Mouse (Mus musculus): Measurements from ENCODE around the gene Gm13277. TPM values are rescaled to one million over a fixed set of nuclear protein-coding genes. Genes with fewer than 3 reads are reported as not detected.

The Gm13277 gene
- not detected for total RNA-seq (2023)

DNA sequence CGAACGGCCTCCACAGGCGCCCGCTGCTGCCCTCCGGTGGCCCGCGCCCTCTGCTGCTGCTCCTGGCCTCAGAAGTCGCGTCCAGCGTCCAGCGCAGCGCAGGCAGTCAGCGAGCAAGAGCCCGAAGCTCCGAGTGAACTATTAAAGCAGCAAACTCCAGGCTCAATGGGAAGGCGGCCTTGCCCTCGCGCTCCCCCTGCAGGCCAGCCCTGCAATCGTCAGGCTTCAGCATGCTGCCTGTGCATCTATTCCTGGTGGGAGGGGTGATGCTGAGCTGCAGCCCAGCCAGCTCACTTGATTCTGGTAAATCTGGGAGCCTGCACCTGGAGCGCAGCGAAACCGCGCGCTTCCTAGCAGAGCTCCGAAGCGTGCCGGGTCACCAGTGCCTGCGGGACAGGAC lies at the start of gene Gm13277:
Gene Gm13277 (plus strand): TSS at position 231 of the 400 bp plus-strand sequence.

DNA sequence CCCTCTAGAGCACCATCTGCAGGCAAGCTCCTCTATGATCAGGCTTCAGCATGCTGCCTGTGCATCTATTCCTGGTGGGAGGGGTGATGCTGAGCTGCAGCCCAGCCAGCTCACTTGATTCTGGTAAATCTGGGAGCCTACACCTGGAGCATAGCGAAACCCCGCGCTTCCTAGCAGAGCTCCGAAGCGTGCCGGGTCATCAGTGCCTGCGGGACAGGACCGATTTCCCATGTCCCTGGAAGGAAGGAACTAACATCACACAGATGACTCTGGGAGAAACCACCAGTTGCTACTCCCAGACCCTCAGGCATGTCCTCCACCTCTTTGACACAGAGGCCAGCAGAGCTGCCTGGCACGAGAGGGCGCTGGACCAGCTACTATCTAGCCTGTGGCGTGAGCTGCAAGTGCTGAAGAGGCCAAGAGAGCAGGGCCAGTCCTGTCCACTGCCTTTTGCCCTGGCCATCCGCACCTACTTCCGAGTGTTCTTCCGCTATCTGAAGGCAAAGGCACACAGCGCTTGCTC lies 33.6 kb upstream of the Gm13277 start, which contains the start of gene Gm13271:
Gene Gm13271 (plus strand): TSS at position 51 of the 523 bp plus-strand sequence.

DNA sequence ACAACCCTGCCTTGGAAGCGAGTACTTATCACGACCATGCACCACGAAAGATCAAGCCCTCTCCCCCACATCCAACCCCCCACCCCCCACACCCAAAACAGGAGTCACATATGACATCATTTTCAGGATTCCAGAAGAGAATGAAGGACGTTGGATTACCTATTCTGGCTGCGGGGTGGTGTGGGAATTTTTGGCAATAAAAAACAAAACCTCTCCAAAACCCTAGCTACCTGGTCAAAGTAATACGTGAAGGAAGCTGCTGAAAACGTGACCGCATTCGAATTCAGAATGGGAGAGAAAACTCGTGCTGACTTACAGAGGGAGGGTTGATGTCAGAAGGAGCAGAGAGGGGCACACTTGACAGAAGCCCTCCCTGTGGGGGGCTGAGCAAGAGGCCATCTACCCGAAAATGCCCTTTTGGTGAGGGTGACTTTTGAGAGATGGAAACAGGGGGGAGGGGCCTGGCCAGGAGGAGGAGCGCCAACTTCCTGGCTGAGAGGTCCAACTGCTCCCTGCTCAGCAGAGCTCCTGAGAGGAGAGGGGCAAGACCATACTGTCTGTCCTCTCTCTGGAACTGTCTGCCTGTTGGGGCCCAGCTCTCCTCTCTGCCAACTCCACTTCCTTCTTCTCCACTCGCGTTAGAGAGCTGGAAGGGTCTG lies 28.7 kb upstream of the Gm13277 start, which contains the start of gene Gm13283:
Gene Gm13283 (plus strand): TSS at position 510 of the 659 bp plus-strand sequence.

DNA sequence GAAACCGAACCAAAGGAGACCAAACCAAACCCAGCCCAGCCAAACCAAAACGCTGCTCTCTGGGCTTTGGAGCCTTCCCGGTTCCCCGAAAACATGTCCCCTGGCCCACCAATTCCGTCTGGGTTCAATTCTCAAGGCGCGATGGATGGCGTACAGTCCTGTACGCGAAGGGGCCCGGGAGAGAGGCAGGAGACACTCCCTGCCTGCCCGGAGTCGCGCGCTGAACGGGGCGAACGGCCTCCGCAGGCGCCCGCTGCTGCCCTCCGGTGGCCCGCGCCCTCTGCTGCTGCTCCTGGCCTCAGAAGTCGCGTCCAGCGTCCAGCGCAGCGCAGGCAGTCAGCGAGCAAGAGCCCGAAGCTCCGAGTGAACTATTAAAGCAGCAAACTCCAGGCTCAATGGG lies 14.9 kb upstream of the Gm13277 start, which contains the start of gene Gm13290:
Gene Gm13290 (plus strand): TSS at position 301 of the 400 bp plus-strand sequence.

DNA sequence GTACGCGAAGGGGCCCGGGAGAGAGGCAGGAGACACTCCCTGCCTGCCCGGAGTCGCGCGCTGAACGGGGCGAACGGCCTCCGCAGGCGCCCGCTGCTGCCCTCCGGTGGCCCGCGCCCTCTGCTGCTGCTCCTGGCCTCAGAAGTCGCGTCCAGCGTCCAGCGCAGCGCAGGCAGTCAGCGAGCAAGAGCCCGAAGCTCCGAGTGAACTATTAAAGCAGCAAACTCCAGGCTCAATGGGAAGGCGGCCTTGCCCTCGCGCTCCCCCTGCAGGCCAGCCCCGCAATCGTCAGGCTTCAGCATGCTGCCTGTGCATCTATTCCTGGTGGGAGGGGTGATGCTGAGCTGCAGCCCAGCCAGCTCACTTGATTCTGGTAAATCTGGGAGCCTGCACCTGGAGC lies 11.8 kb upstream of the Gm13277 start, which contains the start of gene Gm13289:
Gene Gm13289 (plus strand): TSS at position 301 of the 400 bp plus-strand sequence.

DNA sequence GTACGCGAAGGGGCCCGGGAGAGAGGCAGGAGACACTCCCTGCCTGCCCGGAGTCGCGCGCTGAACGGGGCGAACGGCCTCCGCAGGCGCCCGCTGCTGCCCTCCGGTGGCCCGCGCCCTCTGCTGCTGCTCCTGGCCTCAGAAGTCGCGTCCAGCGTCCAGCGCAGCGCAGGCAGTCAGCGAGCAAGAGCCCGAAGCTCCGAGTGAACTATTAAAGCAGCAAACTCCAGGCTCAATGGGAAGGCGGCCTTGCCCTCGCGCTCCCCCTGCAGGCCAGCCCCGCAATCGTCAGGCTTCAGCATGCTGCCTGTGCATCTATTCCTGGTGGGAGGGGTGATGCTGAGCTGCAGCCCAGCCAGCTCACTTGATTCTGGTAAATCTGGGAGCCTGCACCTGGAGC lies 8.9 kb upstream of the Gm13277 start, which contains the start of gene Gm13272:
Gene Gm13272 (plus strand): TSS at position 301 of the 400 bp plus-strand sequence.

DNA sequence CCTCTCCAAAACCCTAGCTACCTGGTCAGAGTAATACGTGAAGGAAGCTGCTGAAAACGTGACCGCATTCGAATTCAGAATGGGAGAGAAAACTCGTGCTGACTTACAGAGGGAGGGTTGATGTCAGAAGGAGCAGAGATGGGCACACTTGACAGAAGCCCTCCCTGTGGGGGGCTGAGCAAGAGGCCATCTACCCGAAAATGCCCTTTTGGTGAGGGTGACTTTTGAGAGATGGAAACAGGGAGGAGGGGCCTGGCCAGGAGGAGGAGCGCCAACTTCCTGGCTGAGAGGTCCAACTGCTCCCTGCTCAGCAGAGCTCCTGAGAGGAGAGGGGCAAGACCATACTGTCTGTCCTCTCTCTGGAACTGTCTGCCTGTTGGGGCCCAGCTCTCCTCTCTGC lies 6.6 kb upstream of the Gm13277 start, which contains the start of gene Ifnz:
Gene Ifnz (plus strand): TSS at position 301 of the 400 bp plus-strand sequence.

DNA sequence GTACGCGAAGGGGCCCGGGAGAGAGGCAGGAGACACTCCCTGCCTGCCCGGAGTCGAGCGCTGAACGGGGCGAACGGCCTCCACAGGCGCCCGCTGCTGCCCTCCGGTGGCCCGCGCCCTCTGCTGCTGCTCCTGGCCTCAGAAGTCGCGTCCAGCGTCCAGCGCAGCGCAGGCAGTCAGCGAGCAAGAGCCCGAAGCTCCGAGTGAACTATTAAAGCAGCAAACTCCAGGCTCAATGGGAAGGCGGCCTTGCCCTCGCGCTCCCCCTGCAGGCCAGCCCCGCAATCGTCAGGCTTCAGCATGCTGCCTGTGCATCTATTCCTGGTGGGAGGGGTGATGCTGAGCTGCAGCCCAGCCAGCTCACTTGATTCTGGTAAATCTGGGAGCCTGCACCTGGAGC lies 3.0 kb upstream of the Gm13277 start, which contains the start of gene Gm13276:
Gene Gm13276 (plus strand): TSS at position 301 of the 400 bp plus-strand sequence.

DNA sequence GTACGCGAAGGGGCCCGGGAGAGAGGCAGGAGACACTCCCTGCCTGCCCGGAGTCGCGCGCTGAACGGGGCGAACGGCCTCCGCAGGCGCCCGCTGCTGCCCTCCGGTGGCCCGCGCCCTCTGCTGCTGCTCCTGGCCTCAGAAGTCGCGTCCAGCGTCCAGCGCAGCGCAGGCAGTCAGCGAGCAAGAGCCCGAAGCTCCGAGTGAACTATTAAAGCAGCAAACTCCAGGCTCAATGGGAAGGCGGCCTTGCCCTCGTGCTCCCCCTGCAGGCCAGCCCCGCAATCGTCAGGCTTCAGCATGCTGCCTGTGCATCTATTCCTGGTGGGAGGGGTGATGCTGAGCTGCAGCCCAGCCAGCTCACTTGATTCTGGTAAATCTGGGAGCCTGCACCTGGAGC lies 2.8 kb downstream of the Gm13277 start, which contains the start of gene Gm13278:
Gene Gm13278 (plus strand): TSS at position 301 of the 400 bp plus-strand sequence.

DNA sequence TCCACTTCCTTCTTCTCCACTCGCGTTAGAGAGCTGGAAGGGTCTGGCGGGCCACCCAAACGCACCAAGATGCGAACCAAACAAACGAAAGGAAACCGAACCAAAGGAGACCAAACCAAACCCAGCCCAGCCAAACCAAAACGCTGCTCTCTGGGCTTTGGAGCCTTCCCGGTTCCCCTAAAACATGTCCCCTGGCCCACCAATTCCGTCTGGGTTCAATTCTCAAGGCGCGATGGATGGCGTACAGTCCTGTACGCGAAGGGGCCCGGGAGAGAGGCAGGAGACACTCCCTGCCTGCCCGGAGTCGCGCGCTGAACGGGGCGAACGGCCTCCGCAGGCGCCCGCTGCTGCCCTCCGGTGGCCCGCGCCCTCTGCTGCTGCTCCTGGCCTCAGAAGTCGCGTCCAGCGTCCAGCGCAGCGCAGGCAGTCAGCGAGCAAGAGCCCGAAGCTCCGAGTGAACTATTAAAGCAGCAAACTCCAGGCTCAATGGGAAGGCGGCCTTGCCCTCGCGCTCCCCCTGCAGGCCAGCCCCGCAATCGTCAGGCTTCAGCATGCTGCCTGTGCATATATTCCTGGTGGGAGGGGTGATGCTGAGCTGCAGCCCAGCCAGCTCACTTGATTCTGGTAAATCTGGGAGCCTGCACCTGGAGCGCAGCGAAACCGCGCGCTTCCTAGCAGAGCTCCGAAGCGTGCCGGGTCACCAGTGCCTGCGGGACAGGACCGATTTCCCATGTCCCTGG lies 5.7 kb downstream of the Gm13277 start, which contains the start of gene Gm13275:
Gene Gm13275 (plus strand): TSS at position 552 of the 740 bp plus-strand sequence.

DNA sequence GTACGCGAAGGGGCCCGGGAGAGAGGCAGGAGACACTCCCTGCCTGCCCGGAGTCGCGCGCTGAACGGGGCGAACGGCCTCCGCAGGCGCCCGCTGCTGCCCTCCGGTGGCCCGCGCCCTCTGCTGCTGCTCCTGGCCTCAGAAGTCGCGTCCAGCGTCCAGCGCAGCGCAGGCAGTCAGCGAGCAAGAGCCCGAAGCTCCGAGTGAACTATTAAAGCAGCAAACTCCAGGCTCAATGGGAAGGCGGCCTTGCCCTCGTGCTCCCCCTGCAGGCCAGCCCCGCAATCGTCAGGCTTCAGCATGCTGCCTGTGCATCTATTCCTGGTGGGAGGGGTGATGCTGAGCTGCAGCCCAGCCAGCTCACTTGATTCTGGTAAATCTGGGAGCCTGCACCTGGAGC lies 8.7 kb downstream of the Gm13277 start, which contains the start of gene Gm13279:
Gene Gm13279 (plus strand): TSS at position 301 of the 400 bp plus-strand sequence.

DNA sequence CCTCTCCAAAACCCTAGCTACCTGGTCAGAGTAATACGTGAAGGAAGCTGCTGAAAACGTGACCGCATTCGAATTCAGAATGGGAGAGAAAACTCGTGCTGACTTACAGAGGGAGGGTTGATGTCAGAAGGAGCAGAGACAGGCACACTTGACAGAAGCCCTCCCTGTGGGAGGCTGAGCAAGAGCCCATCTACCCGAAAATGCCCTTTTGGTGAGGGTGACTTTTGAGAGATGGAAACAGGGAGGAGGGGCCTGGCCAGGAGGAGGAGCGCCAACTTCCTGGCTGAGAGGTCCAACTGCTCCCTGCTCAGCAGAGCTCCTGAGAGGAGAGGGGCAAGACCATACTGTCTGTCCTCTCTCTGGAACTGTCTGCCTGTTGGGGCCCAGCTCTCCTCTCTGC lies 10.9 kb downstream of the Gm13277 start, which contains the start of gene Gm13285:
Gene Gm13285 (plus strand): TSS at position 301 of the 400 bp plus-strand sequence.

DNA sequence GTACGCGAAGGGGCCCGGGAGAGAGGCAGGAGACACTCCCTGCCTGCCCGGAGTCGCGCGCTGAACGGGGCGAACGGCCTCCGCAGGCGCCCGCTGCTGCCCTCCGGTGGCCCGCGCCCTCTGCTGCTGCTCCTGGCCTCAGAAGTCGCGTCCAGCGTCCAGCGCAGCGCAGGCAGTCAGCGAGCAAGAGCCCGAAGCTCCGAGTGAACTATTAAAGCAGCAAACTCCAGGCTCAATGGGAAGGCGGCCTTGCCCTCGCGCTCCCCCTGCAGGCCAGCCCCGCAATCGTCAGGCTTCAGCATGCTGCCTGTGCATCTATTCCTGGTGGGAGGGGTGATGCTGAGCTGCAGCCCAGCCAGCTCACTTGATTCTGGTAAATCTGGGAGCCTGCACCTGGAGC lies 14.5 kb downstream of the Gm13277 start, which contains the start of gene Gm13287:
Gene Gm13287 (plus strand): TSS at position 301 of the 400 bp plus-strand sequence.

DNA sequence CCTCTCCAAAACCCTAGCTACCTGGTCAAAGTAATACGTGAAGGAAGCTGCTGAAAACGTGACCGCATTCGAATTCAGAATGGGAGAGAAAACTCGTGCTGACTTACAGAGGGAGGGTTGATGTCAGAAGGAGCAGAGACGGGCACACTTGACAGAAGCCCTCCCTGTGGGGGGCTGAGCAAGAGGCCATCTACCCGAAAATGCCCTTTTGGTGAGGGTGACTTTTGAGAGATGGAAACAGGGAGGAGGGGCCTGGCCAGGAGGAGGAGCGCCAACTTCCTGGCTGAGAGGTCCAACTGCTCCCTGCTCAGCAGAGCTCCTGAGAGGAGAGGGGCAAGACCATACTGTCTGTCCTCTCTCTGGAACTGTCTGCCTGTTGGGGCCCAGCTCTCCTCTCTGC lies 16.8 kb downstream of the Gm13277 start, which contains the start of gene Gm13288:
Gene Gm13288 (plus strand): TSS at position 301 of the 400 bp plus-strand sequence.

DNA sequence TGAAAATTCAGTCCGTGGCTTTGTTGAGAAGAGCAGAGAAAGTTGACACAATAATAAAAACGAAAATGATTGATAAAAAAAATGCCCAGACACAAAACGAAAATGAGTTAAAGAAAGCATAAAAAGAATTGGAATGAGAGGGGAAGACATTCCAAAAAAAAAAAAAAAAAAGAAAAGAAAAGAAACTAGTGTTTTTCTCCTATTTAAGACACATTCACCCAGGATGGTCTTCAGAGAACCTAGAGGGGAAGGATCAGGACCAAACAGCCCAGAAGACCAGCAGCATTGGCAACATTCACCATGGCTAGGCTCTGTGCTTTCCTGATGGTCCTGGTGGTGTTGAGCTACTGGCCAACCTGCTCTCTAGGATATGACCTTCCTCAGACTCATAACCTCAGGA lies 27.5 kb downstream of the Gm13277 start, which contains the start of gene Ifna7:
Gene Ifna7 (plus strand): TSS at position 301 of the 400 bp plus-strand sequence.

DNA sequence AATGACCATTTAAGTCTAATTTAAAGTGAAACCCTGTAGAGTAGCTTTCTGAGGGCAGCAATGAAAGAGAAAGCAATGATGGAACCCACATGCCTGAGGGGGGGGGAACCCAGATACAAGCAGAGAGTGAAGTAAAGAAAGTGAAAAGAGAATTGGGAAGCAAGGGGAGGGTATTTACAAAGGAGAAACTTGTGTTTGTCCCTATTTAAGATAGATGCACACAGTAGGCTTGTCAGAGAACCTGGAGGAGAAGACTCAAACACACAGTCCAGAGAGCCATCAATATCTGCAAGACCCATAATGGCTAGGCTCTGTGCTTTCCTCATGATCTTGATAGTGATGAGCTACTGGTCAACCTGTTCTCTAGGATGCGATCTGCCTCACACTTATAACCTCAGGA lies 31.2 kb downstream of the Gm13277 start, which contains the start of gene Ifna11:
Gene Ifna11 (plus strand): TSS at position 301 of the 400 bp plus-strand sequence.

DNA sequence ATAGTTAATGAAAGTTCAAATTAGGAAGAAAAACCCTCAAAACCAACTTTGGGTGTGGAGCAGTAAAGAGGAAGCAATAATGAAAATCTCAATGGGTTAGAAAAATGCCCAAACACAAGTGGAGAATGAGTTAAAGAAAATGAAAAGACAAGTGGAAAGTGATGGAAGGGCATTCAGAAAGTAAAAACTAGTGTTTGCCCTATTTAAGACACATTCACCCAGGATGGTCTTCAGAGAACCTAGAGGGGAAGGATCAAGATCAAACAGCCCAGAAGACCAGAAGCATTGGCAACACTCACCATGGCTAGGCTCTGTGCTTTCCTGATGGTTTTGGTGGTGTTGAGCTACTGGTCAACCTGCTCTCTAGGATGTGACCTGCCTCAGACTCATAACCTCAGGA lies 38.7 kb downstream of the Gm13277 start, which contains the start of gene Ifna6:
Gene Ifna6 (plus strand): TSS at position 301 of the 400 bp plus-strand sequence.

DNA sequence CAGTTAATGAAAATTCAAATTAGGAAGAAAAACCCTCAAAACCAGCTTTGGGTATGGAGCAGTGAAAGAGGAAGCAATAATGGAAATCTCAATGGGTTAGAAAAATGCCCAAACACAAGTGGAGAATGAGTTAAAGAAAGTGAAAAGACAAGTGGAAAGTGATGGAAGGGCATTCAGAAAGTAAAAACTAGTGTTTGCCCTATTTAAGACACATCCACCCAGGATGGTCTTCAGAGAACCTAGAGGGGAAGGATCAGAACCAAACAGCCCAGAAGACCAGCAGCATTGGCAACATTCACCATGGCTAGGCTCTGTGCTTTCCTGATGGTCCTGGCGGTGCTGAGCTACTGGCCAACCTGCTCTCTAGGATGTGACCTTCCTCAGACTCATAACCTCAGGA lies 46.8 kb downstream of the Gm13277 start, which contains the start of gene Ifna5:
Gene Ifna5 (plus strand): TSS at position 301 of the 400 bp plus-strand sequence.

Measured in CD8-positive naive resting alpha-beta T cell, adult 57 days (primary cell).